Mouse (Mus musculus) midbrain, embryonic 10.5 days (tissue): Measurements from ENCODE around the gene Gtf2ird1. TPM values are rescaled to one million over a fixed set of nuclear protein-coding genes. Genes with fewer than 3 reads are reported as not detected.

Source experiments
- DNase-seq: peaks from one replicate; pipeline ENCODE4 v3.0.0-alpha.2; 2017; ENCODE audit warnings: low spot score
- H3K27ac ChIP-seq: fragments of 300-500 bp; sonication (generic); replicated peaks from 2 replicates; pipeline ENCODE4 v1.5.1; 2016; ENCODE audit warnings: mild to moderate bottlenecking
- H3K27me3 ChIP-seq: fragments of 300-500 bp; sonication (generic); 2 replicates; pipeline ENCODE4 v1.6.1; 2016; ENCODE audit warnings: low read depth, mild to moderate bottlenecking; ENCODE audit not compliant: poor library complexity, severe bottlenecking
- H3K36me3 ChIP-seq: fragments of 300-500 bp; sonication (generic); 2 replicates; pipeline ENCODE4 v1.6.1; 2016; ENCODE audit warnings: mild to moderate bottlenecking, moderate library complexity
- H3K4me1 ChIP-seq: fragments of 300-500 bp; sonication (generic); 2 replicates; pipeline ENCODE4 v1.6.1; 2016
- H3K4me3 ChIP-seq: fragments of 300-500 bp; sonication (generic); 2 replicates; pipeline ENCODE4 v1.5.1; 2016; ENCODE audit warnings: mild to moderate bottlenecking, moderate library complexity
- H3K9me3 ChIP-seq: fragments of 300-500 bp; sonication (generic); replicated peaks from 2 replicates; pipeline ENCODE4 v1.6.1; 2016; ENCODE audit warnings: mild to moderate bottlenecking
- WGBS: fragments of 180-500 bp; shearing (Covaris S2); methylation state at CpG from one replicate; pipeline ENCODE4 v1.1.7; 2016; 5-methylcytosine and 5-hydroxymethylcytosine counted together
- polyA plus RNA-seq: library from polyadenylated mRNA; unstranded; fragments of >200 nt; fragmentation: Nextera tagmentation; extraction: Ambion mirVana; gene quantifications from 2 replicates; pipeline ENCODE4 v1.2.1, GENCODE M21; 2016

Gtf2ird1 gene
- polyA plus RNA-seq, 1 experiment from 2014 or later, result 96.4 TPM

GRCm38 (mm10) chr5:134419700-134420099 is 36.8 kb downstream of the Gtf2ird1 start:
- Histone ChIP-seq H3K27me3 (no peaks in the 10 kb centered on the region), H3K27ac (no peak overlapping the region), H3K4me1 (peaks cover 6% of the 10 kb centered on the region; the same call in 1 of the 2 replicates), H3K9me3 (0 out of 2 replicates have a peak, but pooled peaks cover 5% of the 10 kb centered on the region), H3K36me3 (peaks cover 72% of the 10 kb centered on the region), H3K4me3 (no peak overlapping the region)
- 96% methylated on average over 5 of the region's 5 CpGs for WGBS
- no peak for DNase-seq

GRCm38 (mm10) chr5:134418315-134419074 is 38.0 kb downstream of the Gtf2ird1 start:
- DNase-seq, result no peak
- H3K4me3 ChIP-seq, result no peak overlapping the region
- H3K36me3 ChIP-seq, result peaks cover 74% of the 10 kb centered on the region
- 0 out of 2 replicates have a peak, but pooled peaks cover 5% of the 10 kb centered on the region for H3K9me3 ChIP-seq
- H3K27ac ChIP-seq, result no peak overlapping the region
- WGBS, result 96% methylated on average over 6 of the region's 6 CpGs
- peaks cover 6% of the 10 kb centered on the region; the same call in 1 of the 2 replicates for H3K4me1 ChIP-seq
- H3K27me3 ChIP-seq, result no peaks in the 10 kb centered on the region

- H3K27ac ChIP-seq, result no peak overlapping the region
- 92% methylated on average over 2 of the region's 2 CpGs for WGBS
- no peak for DNase-seq
- no peaks in the 10 kb centered on the region for H3K4me1 ChIP-seq
- H3K9me3 ChIP-seq, result no peaks in the 10 kb centered on the region
- H3K4me3 ChIP-seq, result no peak overlapping the region
- no peaks in the 10 kb centered on the region for H3K27me3 ChIP-seq
- peaks cover 39% of the 10 kb centered on the region for H3K36me3 ChIP-seq
Measured at GRCm38 (mm10) chr5:134412341-134412740, 44.2 kb downstream of the Gtf2ird1 start.

GRCm38 (mm10) chr5:134410307-134410836 is 46.1 kb downstream of the Gtf2ird1 start:
- peaks cover 19% of the 10 kb centered on the region for H3K36me3 ChIP-seq
- no peaks in the 10 kb centered on the region for H3K4me1 ChIP-seq
- H3K9me3 ChIP-seq, result no peaks in the 10 kb centered on the region
- 92% methylated on average over 7 of the region's 7 CpGs for WGBS
- H3K4me3 ChIP-seq, result no peak overlapping the region
- no peak for DNase-seq
- H3K27ac ChIP-seq, result no peak overlapping the region
- no peaks in the 10 kb centered on the region for H3K27me3 ChIP-seq

- DNase-seq, result no peak
- WGBS, result 97% methylated on average over 6 of the region's 6 CpGs
- no peaks in the 10 kb centered on the region for H3K9me3 ChIP-seq
- H3K27ac ChIP-seq, result no peak overlapping the region
- no peak overlapping the region for H3K4me3 ChIP-seq
- peaks cover 13% of the 10 kb centered on the region for H3K36me3 ChIP-seq
- no peaks in the 10 kb centered on the region for H3K27me3 ChIP-seq
- no peaks in the 10 kb centered on the region for H3K4me1 ChIP-seq
Measured at GRCm38 (mm10) chr5:134409606-134410306, 46.8 kb downstream of the Gtf2ird1 start.

GRCm38 (mm10) chr5:134408119-134408518 is 48.4 kb downstream of the Gtf2ird1 start:
- WGBS, result 94% methylated on average over 5 of the region's 5 CpGs
- H3K36me3 ChIP-seq, result no peaks in the 10 kb centered on the region; the same call in 1 of the 2 replicates

GRCm38 (mm10) chr5:134401841-134402240 is 54.7 kb downstream of the Gtf2ird1 start:
- WGBS, result 96% methylated on average over 18 of the region's 18 CpGs
- no peaks in the 10 kb centered on the region for H3K27me3 ChIP-seq

More at GRCm38 (mm10) chr5:134408119-134408518, 48.4 kb downstream of the Gtf2ird1 start:
- Histone ChIP-seq H3K9me3 (no peaks in the 10 kb centered on the region), H3K4me3 (no peak overlapping the region), H3K27me3 (no peaks in the 10 kb centered on the region), H3K27ac (no peak overlapping the region), H3K4me1 (no peaks in the 10 kb centered on the region)
- no peak for DNase-seq

GRCm38 (mm10) chr5:134397434-134398163 is 58.9 kb downstream of the Gtf2ird1 start:
- Histone ChIP-seq H3K27ac (no peak overlapping the region), H3K27me3 (no peaks in the 10 kb centered on the region)

More at GRCm38 (mm10) chr5:134401841-134402240, 54.7 kb downstream of the Gtf2ird1 start:
- no peak overlapping the region for H3K4me3 ChIP-seq
- no peak overlapping the region for H3K27ac ChIP-seq
- no peak for DNase-seq
- no peaks in the 10 kb centered on the region for H3K9me3 ChIP-seq
- no peaks in the 10 kb centered on the region for H3K4me1 ChIP-seq
- H3K36me3 ChIP-seq, result no peaks in the 10 kb centered on the region; the same call in 1 of the 2 replicates

GRCm38 (mm10) chr5:134396519-134396918 is 60.0 kb downstream of the Gtf2ird1 start:
- 92% methylated on average over 9 of the region's 9 CpGs for WGBS
- no peaks in the 10 kb centered on the region; the same call in 1 of the 2 replicates for H3K36me3 ChIP-seq
- no peaks in the 10 kb centered on the region for H3K27me3 ChIP-seq

More at GRCm38 (mm10) chr5:134397434-134398163, 58.9 kb downstream of the Gtf2ird1 start:
- H3K4me3 ChIP-seq, result no peak overlapping the region
- no peak for DNase-seq
- no peaks in the 10 kb centered on the region for H3K4me1 ChIP-seq
- 95% methylated on average over 15 of the region's 15 CpGs for WGBS
- H3K9me3 ChIP-seq, result no peaks in the 10 kb centered on the region
- no peaks in the 10 kb centered on the region; the same call in 1 of the 2 replicates for H3K36me3 ChIP-seq

GRCm38 (mm10) chr5:134394624-134395023 is 61.9 kb downstream of the Gtf2ird1 start:
- WGBS, result 64% methylated on average over 10 of the region's 10 CpGs
- Histone ChIP-seq H3K4me3 (no peak overlapping the region), H3K36me3 (no peaks in the 10 kb centered on the region; the same call in 1 of the 2 replicates), H3K4me1 (no peaks in the 10 kb centered on the region), H3K9me3 (no peaks in the 10 kb centered on the region), H3K27me3 (no peaks in the 10 kb centered on the region), H3K27ac (no peak overlapping the region)
- DNase-seq, result peak; percentile 48

More at GRCm38 (mm10) chr5:134396519-134396918, 60.0 kb downstream of the Gtf2ird1 start:
- no peak overlapping the region for H3K4me3 ChIP-seq
- H3K4me1 ChIP-seq, result no peaks in the 10 kb centered on the region
- no peaks in the 10 kb centered on the region for H3K9me3 ChIP-seq
- no peak for DNase-seq
- no peak overlapping the region for H3K27ac ChIP-seq

GRCm38 (mm10) chr5:134393624-134394023 is 62.9 kb downstream of the Gtf2ird1 start:
- H3K27me3 ChIP-seq, result no peaks in the 10 kb centered on the region
- no peaks in the 10 kb centered on the region; the same call in 1 of the 2 replicates for H3K36me3 ChIP-seq
- H3K4me3 ChIP-seq, result no peak overlapping the region
- no peak overlapping the region for H3K27ac ChIP-seq
- whole genome bisulfite sequencing, result 83% methylated on average over 6 of the region's 6 CpGs
- no peaks in the 10 kb centered on the region for H3K9me3 ChIP-seq
- H3K4me1 ChIP-seq, result no peaks in the 10 kb centered on the region
- no peak for DNase-seq

GRCm38 (mm10) chr5:134385106-134385505 is 71.4 kb downstream of the Gtf2ird1 start:
- no peaks in the 10 kb centered on the region for H3K27me3 ChIP-seq
- no peak overlapping the region for H3K4me3 ChIP-seq
- no peaks in the 10 kb centered on the region; the same call in 1 of the 2 replicates for H3K9me3 ChIP-seq
- 62% methylated on average over 2 of the region's 2 CpGs for WGBS
- H3K36me3 ChIP-seq, result no peaks in the 10 kb centered on the region; the same call in 1 of the 2 replicates
- H3K4me1 ChIP-seq, result no peaks in the 10 kb centered on the region
- H3K27ac ChIP-seq, result no peak overlapping the region
- peak; percentile 72 for DNase-seq
